Mouse (Mus musculus) midbrain, embryonic 12.5 days (tissue): ENCODE data around the gene Olfr128. TPM values are rescaled to one million over a fixed set of nuclear protein-coding genes. Genes with fewer than 3 reads are reported as not detected.
"Not testable (repeated sequence)": the region's sequence is repeated elsewhere in the genome, so short reads cannot be mapped to it uniquely, and the experiment has no call there.

Experiments
- ATAC-seq: fragments of 200-750 bp; cut with Nextera tagmentation; 2 replicates; pipeline ENCODE4 v1.8.0; 2017; ENCODE audit warnings: low read depth, moderate TSS enrichment, moderate library complexity; ENCODE audit not compliant: low FRiP score
- H3K27ac ChIP-seq: fragments of 300-500 bp; sonication (generic); replicated peaks from 2 replicates; pipeline ENCODE4 v1.5.1; 2016; ENCODE audit warnings: mild to moderate bottlenecking
- H3K27me3 ChIP-seq: fragments of 300-500 bp; sonication (generic); 2 replicates; pipeline ENCODE4 v1.6.1; 2016; ENCODE audit warnings: mild to moderate bottlenecking
- H3K36me3 ChIP-seq: fragments of 300-500 bp; sonication (generic); 2 replicates; pipeline ENCODE4 v1.6.1; 2016
- H3K4me1 ChIP-seq: fragments of 300-500 bp; sonication (generic); 2 replicates; pipeline ENCODE4 v1.6.1; 2016
- H3K4me2 ChIP-seq: fragments of 300-500 bp; sonication (generic); replicated peaks from 2 replicates; pipeline ENCODE4 v1.6.1; 2016; ENCODE audit warnings: mild to moderate bottlenecking, moderate library complexity
- H3K4me3 ChIP-seq: fragments of 300-500 bp; sonication (generic); 2 replicates; pipeline ENCODE4 v1.5.1; 2016; ENCODE audit warnings: mild to moderate bottlenecking
- H3K9ac ChIP-seq: fragments of 300-500 bp; sonication (generic); replicated peaks from 2 replicates; pipeline ENCODE4 v1.6.1; 2016; ENCODE audit warnings: mild to moderate bottlenecking, moderate library complexity
- H3K9me3 ChIP-seq: fragments of 300-500 bp; sonication (generic); 2 replicates; pipeline ENCODE4 v1.6.1; 2016; ENCODE audit warnings: mild to moderate bottlenecking
- WGBS: fragments of 180-500 bp; shearing (Covaris S2); methylation state at CpG from one replicate; pipeline ENCODE4 v1.1.7; 2016; 5-methylcytosine and 5-hydroxymethylcytosine counted together
- polyA plus RNA-seq: library from polyadenylated mRNA; unstranded; fragments of >200 nt; fragmentation: Nextera tagmentation; extraction: Ambion mirVana; gene quantifications from 2 replicates; pipeline ENCODE4 v1.2.1, GENCODE M21; 2016

Gene Olfr128
- polyA plus RNA-seq: not detected in 2 replicates

GRCm38 (mm10) chr17:37920248-37920647 is at the start of gene Olfr128:
TSS of gene Olfr128 (plus strand) at chr17:37920548.
- H3K4me3 ChIP-seq: no peak within 1 kb of the TSS
- no peaks in the 10 kb centered on the region for H3K36me3 ChIP-seq
- H3K27me3 ChIP-seq: no peaks in the 10 kb centered on the region
- H3K9me3 ChIP-seq: no peaks in the 10 kb centered on the region
- H3K4me2 ChIP-seq: no peak within 1 kb of the TSS
- H3K4me1 ChIP-seq: no peaks in the 10 kb centered on the region
- no peak within 1 kb of the TSS for H3K27ac ChIP-seq
- no peak for ATAC-seq
- H3K9ac ChIP-seq: no peak within 1 kb of the TSS

GRCm38 (mm10) chr17:37873830-37874229 is 46.5 kb upstream of the Olfr128 start:
- WGBS: 82% methylated on average over 3 of the region's 3 CpGs
- no peaks in the 10 kb centered on the region for H3K36me3 ChIP-seq
- H3K4me3 ChIP-seq: no peak overlapping the region
- H3K4me1 ChIP-seq: no peaks in the 10 kb centered on the region
- no peak for ATAC-seq
- no peak overlapping the region for H3K4me2 ChIP-seq
- no peak overlapping the region for H3K27ac ChIP-seq
- no peaks in the 10 kb centered on the region for H3K9me3 ChIP-seq
- H3K9ac ChIP-seq: no peak overlapping the region
- no peaks in the 10 kb centered on the region for H3K27me3 ChIP-seq

- 88% methylated on average over 1 of the region's 1 CpGs for WGBS
- H3K4me3 ChIP-seq: no peak within 1 kb of the TSS
- H3K27me3 ChIP-seq: no peaks in the 10 kb centered on the region
- ATAC-seq: no peak
- H3K36me3 ChIP-seq: no peaks in the 10 kb centered on the region
- H3K4me1 ChIP-seq: no peaks in the 10 kb centered on the region
- no peak within 1 kb of the TSS for H3K9ac ChIP-seq
- H3K9me3 ChIP-seq: no peaks in the 10 kb centered on the region
- no peak within 1 kb of the TSS for H3K4me2 ChIP-seq
- H3K27ac ChIP-seq: no peak within 1 kb of the TSS
Measured at GRCm38 (mm10) chr17:37900137-37900536, 20.2 kb upstream of the Olfr128 start, which contains the start of gene Olfr127. TSS of gene Olfr127 (plus strand) at chr17:37900437.

GRCm38 (mm10) chr17:37906821-37907220 is 13.5 kb upstream of the Olfr128 start:
- not testable (repeated sequence) for H3K4me3 ChIP-seq, H3K4me1 ChIP-seq, H3K9me3 ChIP-seq, H3K4me2 ChIP-seq, H3K27me3 ChIP-seq, ATAC-seq, H3K9ac ChIP-seq, H3K36me3 ChIP-seq, H3K27ac ChIP-seq
- WGBS: 83% methylated on average over 8 of the region's 8 CpGs

- no peak within 1 kb of the TSS for H3K9ac ChIP-seq
- H3K9me3 ChIP-seq: no peaks in the 10 kb centered on the region
- H3K27ac ChIP-seq: no peak within 1 kb of the TSS
- H3K27me3 ChIP-seq: no peaks in the 10 kb centered on the region
- WGBS: 74% methylated on average over 2 of the region's 2 CpGs
- no peaks in the 10 kb centered on the region for H3K36me3 ChIP-seq
- no peak within 1 kb of the TSS for H3K4me2 ChIP-seq
- H3K4me3 ChIP-seq: no peak within 1 kb of the TSS
- ATAC-seq: no peak
- H3K4me1 ChIP-seq: no peaks in the 10 kb centered on the region
Measured at GRCm38 (mm10) chr17:37952979-37953378, 32.6 kb downstream of the Olfr128 start, which contains the start of gene Olfr761. TSS of gene Olfr761 (minus strand) at chr17:37953079.

GRCm38 (mm10) chr17:37973591-37973990 is 53.2 kb downstream of the Olfr128 start:
- Histone ChIP-seq H3K36me3 (no peaks in the 10 kb centered on the region), H3K9me3 (no peaks in the 10 kb centered on the region), H3K9ac (no peak overlapping the region), H3K4me2 (no peak overlapping the region), H3K27ac (no peak overlapping the region), H3K4me3 (no peak overlapping the region), H3K4me1 (no peaks in the 10 kb centered on the region), H3K27me3 (no peaks in the 10 kb centered on the region)
- 81% methylated on average over 3 of the region's 3 CpGs for WGBS
- no peak for ATAC-seq

Other genes starting within 250 kb of the Olfr128 start
- gene Olfr119, start 224.0 kb upstream of the Olfr128 start, polyA plus RNA-seq: not detected in 2 replicates
- gene Olfr120, start 198.7 kb upstream of the Olfr128 start, polyA plus RNA-seq: not detected in 2 replicates
- not detected in 2 replicates for gene Olfr121, start 171.7 kb upstream of the Olfr128 start, polyA plus RNA-seq
- gene Olfr122, start 151.9 kb upstream of the Olfr128 start, polyA plus RNA-seq: not detected in 2 replicates
- not detected in 2 replicates for gene Olfr123, start 127.0 kb upstream of the Olfr128 start, polyA plus RNA-seq
- not detected in 2 replicates for gene Olfr124, start 120.7 kb upstream of the Olfr128 start, polyA plus RNA-seq
- not detected in 2 replicates for gene Olfr125, start 87.6 kb upstream of the Olfr128 start, polyA plus RNA-seq
- not detected in 2 replicates for gene Olfr126, start 73.1 kb upstream of the Olfr128 start, polyA plus RNA-seq
- gene Olfr127, start 20.1 kb upstream of the Olfr128 start, polyA plus RNA-seq: not detected in 2 replicates
- not detected in 2 replicates for gene Olfr761, start 32.5 kb downstream of the Olfr128 start, polyA plus RNA-seq
- not detected in 2 replicates for gene Olfr129, start 139.5 kb downstream of the Olfr128 start, polyA plus RNA-seq
- not detected in 2 replicates for gene Olfr130, start 143.4 kb downstream of the Olfr128 start, polyA plus RNA-seq
- not detected in 2 replicates for gene Olfr131, start 168.1 kb downstream of the Olfr128 start, polyA plus RNA-seq
- gene Olfr132, start 214.0 kb downstream of the Olfr128 start, polyA plus RNA-seq: not detected in 2 replicates
- not detected in 2 replicates for gene Olfr133, start 224.7 kb downstream of the Olfr128 start, polyA plus RNA-seq